In genomic region chr1:187662083-187662609, GRCm38 (mm10) we compare ENCODE assay signal across 7 mouse cellular contexts. TPM values are rescaled to one million over a fixed set of nuclear protein-coding genes. Genes with fewer than 3 reads are reported as not detected.
A peak's percentile ranks its signal among the peaks of the same experiment; 100 is the strongest.
DNase-seq lines count a peak whose midpoint lies in the region; ATAC-seq and TF ChIP-seq lines count a peak whose summit lies in the region.

No protein-coding gene starts in this region.

- no peak for TF ChIP-seq POLR2A in cerebellum, adult 2 months (IDR thresholded peaks at IDR 0.05; ENCODE audit: borderline replicate concordance, insufficient read depth, low read length)

- peak overlapping the region; percentile 36 for H3K4me3 ChIP-seq in heart, embryonic 15.5 days
- H3K4me3 ChIP-seq in cerebellum, adult 2 months (replicated peaks; ENCODE audit: insufficient read depth, low read depth, low read length): no peak overlapping the region

- H3K4me2 ChIP-seq in heart, embryonic 15.5 days: peak overlapping the region; percentile 57

- peak overlapping the region; percentile 44; the same call in 1 of the 2 replicates for H3K9ac ChIP-seq in heart, embryonic 15.5 days

- WGBS in heart, embryonic 15.5 days: 15% methylated on average over 12 of the region's 12 CpGs
- WGBS in cerebellum, adult 2 months: 38% methylated on average over 12 of the region's 12 CpGs

- no peaks in the 10 kb centered on the region for H3K27me3 ChIP-seq in heart, embryonic 15.5 days
- H3K27me3 ChIP-seq in cerebellum, adult 2 months (ENCODE audit: control insufficient read depth, insufficient read depth, low read length): no peaks in the 10 kb centered on the region

- peak overlapping the region; percentile 79 for H3K27ac ChIP-seq in heart, embryonic 15.5 days
- no peak overlapping the region for H3K27ac ChIP-seq in cerebellum, adult 2 months (ENCODE audit: insufficient read depth, low read length)

- H3K4me1 ChIP-seq in heart, embryonic 15.5 days (replicated peaks): peaks cover 31% of the 10 kb centered on the region
- no peaks in the 10 kb centered on the region for H3K4me1 ChIP-seq in cerebellum, adult 2 months (ENCODE audit: control insufficient read depth, insufficient read depth, low read length)

- peak; percentile 21 for DNase-seq in urinary bladder, postnatal 14 days (ENCODE audit: low spot score)
- no peak for DNase-seq in urinary bladder, postnatal 4 days (ENCODE audit: low spot score in 2 of 2)
- peak; percentile 75 for DNase-seq in kidney, postnatal 10 days
- DNase-seq in thymus, postnatal 4 days: no peak
- DNase-seq in cerebellum, adult 2 months: no peak
- DNase-seq in B cell, adult 2 months: no peak

- ATAC-seq in heart, embryonic 15.5 days (replicated peaks; ENCODE audit: insufficient number of reproducible peaks, insufficient read depth, low FRiP score, low read depth): peak; percentile 66; the same call in 1 of the 2 replicates

- no peak for TF ChIP-seq CTCF in cerebellum, adult 2 months (IDR thresholded peaks at IDR 0.05; ENCODE audit: borderline replicate concordance, insufficient read depth, low read depth, low read length)

- no peaks in the 10 kb centered on the region for H3K9me3 ChIP-seq in heart, embryonic 15.5 days (replicated peaks)

- H3K36me3 ChIP-seq in heart, embryonic 15.5 days: no peaks in the 10 kb centered on the region

RNA-seq across cellular contexts. Expression of gene Esrrg, which starts 53.6 kb away (rescaled TPM):
- polyA plus RNA-seq in heart, embryonic 15.5 days (2015; fragmentation: Nextera tagmentation; extraction: Ambion mirVana): 20.0 and 23.2 TPM in 2 replicates
- polyA plus RNA-seq in cerebellum, adult 2 months (2012; rRNA removed): 42.0 and 42.5 TPM in 2 replicates

Comparison
In these comparisons a context has a peak if more than half of its experiments do, and no peak if none do; other contexts are left out.
1. DNase-seq: peak in urinary bladder, postnatal 14 days (single experiment) and kidney, postnatal 10 days (single experiment); none in urinary bladder, postnatal 4 days (0 of 2), thymus, postnatal 4 days (single experiment), cerebellum, adult 2 months (0 of 2) and B cell, adult 2 months (0 of 2).